Mouse (Mus musculus) C2C12 (cell line): ENCODE data around the gene Pga5.

Experiments
- CTCF ChIP-seq: IDR thresholded peaks from one replicate; pipeline ENCODE4 v1.5.1; 2011; ENCODE audit not compliant: control insufficient read depth, insufficient read depth, insufficient read length
- MAX ChIP-seq: IDR thresholded peaks from one replicate; pipeline ENCODE4 v1.6.1; 2011; ENCODE audit warnings: mild to moderate bottlenecking, control low read depth
- MYOD1 ChIP-seq: IDR thresholded peaks from one replicate; pipeline ENCODE4 v1.6.1; 2011; ENCODE audit warnings: low read depth; ENCODE audit not compliant: control insufficient read depth, insufficient read length
- USF1 ChIP-seq: IDR thresholded peaks from one replicate; pipeline ENCODE4 v1.6.1; 2011; ENCODE audit warnings: low read depth, mild to moderate bottlenecking, control low read depth, moderate library complexity

DNA sequence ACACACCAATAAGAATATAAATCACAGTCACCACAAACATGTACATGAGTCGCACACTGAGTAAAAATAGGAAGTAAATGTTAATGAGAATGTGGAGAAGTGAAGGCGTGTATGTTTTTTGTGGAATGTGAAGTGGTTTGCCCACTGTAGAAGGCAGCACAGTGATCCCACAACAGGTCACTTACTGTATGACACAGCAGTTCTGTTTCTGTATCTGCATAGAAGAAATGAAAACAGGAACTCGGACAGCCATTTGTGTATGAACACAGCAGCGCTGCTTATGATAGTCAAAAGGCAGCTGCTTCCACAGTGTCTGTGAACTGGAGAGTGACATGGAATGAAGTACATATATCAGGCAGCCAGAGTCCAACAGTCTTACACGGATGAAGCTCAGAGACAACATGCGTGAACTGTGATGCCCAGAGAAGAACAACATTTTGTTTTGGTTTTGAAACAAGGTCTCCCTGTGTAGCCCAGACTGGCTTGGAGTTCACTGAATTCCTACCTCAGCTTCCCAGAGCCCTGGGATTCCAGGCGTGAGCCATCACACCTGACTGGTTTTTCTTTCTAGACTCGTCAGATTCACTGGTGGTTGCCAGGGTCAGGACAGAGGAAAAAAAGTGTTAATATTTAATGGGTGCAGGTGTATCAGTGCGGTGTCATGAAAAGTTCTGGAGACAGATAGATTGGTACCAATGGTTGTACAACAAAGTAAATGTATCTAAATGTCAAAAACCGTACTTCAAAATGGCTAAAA, 16.2 kb upstream of the Pga5 start:
- TF ChIP-seq CTCF, result no peak
- TF ChIP-seq MAX, result no peak
- TF ChIP-seq USF1, result no peak
- no peak for TF ChIP-seq MYOD1
